Mouse (Mus musculus): ENCODE results near the gene Sys1.

DNA sequence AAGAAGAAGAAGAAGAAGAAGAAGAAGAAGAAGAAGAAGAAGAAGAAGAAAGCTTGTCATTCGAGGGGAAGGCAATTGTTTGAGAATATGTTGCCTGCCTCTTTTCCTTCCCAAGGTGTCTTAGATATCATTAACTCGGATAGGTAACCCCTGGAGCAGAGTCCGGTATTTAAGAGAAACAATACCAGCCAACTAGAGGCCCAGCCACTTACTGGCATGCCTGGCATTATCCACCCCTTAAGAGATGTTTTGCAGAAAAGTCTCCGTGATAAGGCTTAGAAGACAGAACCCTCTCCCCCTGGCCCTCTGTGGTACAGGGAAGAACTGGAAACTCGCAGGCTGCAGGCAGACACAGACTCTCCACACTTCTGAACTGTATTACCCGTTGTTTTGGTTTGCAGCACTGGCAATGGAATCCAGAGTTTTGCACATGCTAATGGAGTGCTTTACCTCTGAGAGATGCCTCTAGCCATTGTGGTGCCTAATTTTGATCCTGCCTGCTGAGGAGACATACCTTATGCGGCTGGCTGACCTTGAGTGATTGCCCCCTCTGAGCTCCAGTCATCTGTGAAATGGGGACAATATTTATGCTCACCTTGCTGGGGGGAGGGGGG, 2.8 kb upstream of the Sys1 start:
- TF ChIP-seq CTCF (IDR thresholded peaks at IDR 0.05; ENCODE audit: low read depth, low read length) (no peak), EP300 (IDR thresholded peaks at IDR 0.05; ENCODE audit: insufficient read depth, low read depth, low read length) (peak; percentile 91)

All from ES-Bruce4 (cell line).